Mouse (Mus musculus) olfactory bulb, adult 2 months (tissue): ENCODE results near the gene P3h2. TPM values are rescaled to one million over a fixed set of nuclear protein-coding genes. Genes with fewer than 3 reads are reported as not detected.

Experiments
- H3K27ac ChIP-seq: fragments of 200-500 bp; 2 replicates; pipeline ENCODE4 v1.5.1; 2012; ENCODE audit warnings: low read depth, low read length; ENCODE audit not compliant: insufficient read depth
- H3K4me1 ChIP-seq: fragments of 200-500 bp; 2 replicates; pipeline ENCODE4 v1.6.1; 2012; ENCODE audit warnings: low read length; ENCODE audit not compliant: control insufficient read depth, insufficient read depth
- H3K4me3 ChIP-seq: fragments of 200-500 bp; 2 replicates; pipeline ENCODE4 v1.5.1; 2012; ENCODE audit warnings: mild to moderate bottlenecking, low read depth, low read length, moderate library complexity; ENCODE audit not compliant: insufficient read depth
- CTCF ChIP-seq: fragments of 200-500 bp; IDR thresholded peaks from 2 replicates; pipeline ENCODE4 v1.5.1; 2012; ENCODE audit warnings: low read depth, mild to moderate bottlenecking, low read length, moderate library complexity; ENCODE audit not compliant: insufficient read depth
- POLR2A ChIP-seq: fragments of 200-500 bp; IDR thresholded peaks from 2 replicates; pipeline ENCODE4 v1.6.1; 2012; ENCODE audit warnings: mild to moderate bottlenecking, low read depth, low read length, moderate library complexity; ENCODE audit not compliant: insufficient read depth
- WGBS: fragments of 180-500 bp; shearing (Covaris S2); methylation state at CpG from one replicate; pipeline ENCODE4 v1.1.7; 2018; 5-methylcytosine and 5-hydroxymethylcytosine counted together
- polyA plus RNA-seq: library from polyadenylated mRNA; stranded (reverse); fragments of >200 nt; gene quantifications from 2 replicates; pipeline ENCODE4 v1.2.4, GENCODE M21; 2012; ENCODE audit warnings: low replicate concordance; ENCODE audit not compliant: missing spikeins, insufficient read depth, insufficient read length

P3h2 gene
- polyA plus RNA-seq, 1 experiment, result not detected

DNA sequence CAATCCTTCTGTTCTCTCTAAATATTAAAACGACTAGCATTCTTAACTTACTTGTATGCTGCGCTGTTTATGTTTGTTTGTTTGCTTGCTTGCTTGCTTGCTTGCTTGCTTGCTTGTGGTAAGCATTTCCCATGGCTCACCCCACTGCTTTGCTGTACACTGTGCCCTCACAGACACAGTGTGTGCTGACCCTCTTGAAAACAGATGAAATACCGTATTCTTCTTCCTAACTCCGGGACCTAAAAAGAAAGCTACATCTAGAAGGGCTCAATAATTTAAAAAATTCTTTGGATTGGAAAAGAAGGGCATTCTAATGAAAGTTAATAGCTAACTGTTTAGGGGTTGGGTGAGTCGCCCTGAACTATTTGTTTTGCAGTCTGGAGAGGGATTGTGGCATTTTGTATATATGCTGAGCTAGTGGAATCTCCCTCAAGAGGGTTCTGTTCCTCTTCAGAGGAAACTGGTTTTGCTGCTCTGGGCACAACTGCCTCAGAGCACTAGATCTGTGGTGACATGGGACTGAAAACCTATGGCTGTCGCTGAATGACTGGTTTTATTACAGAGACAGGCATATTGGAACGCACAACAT, 9.8 kb downstream of the P3h2 start:
- H3K4me1 ChIP-seq, result no peaks in the 10 kb centered on the region
- no peak overlapping the region for H3K4me3 ChIP-seq
- H3K27ac ChIP-seq, result no peak overlapping the region
- TF ChIP-seq CTCF (no peak), POLR2A (no peak)
- 78% methylated on average over 7 of the region's 7 CpGs for WGBS

DNA sequence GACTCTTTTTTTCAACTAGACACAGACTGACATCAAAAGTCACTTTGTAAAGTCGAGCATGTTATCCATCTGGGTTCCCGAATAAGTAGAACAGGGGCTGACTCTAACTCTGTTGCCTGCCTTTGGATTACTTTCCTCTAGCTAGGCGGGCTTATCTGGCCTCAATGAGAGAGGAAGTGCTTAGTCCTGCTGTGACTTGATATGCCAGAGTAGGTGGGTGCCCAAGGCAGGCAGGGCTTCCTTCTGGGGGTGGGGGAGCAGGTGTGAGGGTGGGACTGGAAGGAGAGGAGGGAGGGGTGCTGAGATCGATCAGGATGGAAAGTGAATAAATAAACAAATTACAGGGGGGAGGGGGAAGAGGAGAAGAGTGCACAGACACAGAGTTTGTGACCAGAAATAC, 11.7 kb downstream of the P3h2 start:
- no peaks in the 10 kb centered on the region for H3K4me1 ChIP-seq
- no peak overlapping the region for H3K4me3 ChIP-seq
- WGBS, result 74% methylated on average over 4 of the region's 4 CpGs
- TF ChIP-seq CTCF (no peak), POLR2A (no peak)
- no peak overlapping the region for H3K27ac ChIP-seq

DNA sequence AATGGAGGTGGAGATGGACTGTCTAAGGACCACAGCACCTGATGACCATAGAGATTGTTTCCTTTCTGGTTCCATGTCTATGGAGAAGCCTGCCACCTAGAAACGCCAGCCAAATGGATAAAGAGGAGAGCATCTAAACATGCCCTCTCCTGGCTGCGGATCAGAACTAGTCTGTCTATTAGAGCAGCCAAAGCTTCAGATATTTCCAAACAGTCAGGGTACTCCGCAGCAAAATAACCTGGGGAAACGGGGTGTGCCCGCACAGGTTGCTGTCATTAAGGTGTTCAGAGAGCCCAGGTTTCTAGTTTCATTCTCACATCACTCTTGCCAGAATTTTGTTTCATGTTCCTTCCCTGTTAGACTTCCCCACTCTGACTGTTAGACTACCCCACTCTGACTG, 16.6 kb downstream of the P3h2 start:
- Histone ChIP-seq H3K4me3 (no peak overlapping the region), H3K4me1 (no peaks in the 10 kb centered on the region), H3K27ac (no peak overlapping the region)
- TF ChIP-seq CTCF, result no peak
- no peak for TF ChIP-seq POLR2A
- 94% methylated on average over 5 of the region's 5 CpGs for whole genome bisulfite sequencing

DNA sequence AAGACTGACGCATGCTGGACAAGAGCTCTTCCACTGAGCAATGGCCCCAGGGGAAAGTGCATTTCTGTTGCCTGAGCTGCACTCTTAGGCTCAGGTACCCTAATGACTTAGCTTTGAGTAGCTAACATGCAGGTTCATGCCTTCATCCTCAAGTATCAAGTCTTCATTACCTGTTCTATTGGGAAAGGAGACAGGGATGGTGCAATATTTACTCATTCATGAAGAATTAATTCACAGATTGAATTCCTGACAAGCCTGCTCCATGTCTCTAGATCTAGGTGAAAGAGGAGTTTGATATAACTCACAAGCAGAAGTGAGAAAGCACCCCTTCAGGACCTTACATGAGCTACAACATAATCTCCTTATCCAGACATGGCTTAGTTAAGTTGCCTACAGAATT, 17.3 kb downstream of the P3h2 start:
- Histone ChIP-seq H3K4me1 (no peaks in the 10 kb centered on the region), H3K27ac (no peak overlapping the region), H3K4me3 (no peak overlapping the region)
- TF ChIP-seq POLR2A (no peak), CTCF (no peak)
- WGBS, result 83% methylated on average over 1 of the region's 1 CpGs

DNA sequence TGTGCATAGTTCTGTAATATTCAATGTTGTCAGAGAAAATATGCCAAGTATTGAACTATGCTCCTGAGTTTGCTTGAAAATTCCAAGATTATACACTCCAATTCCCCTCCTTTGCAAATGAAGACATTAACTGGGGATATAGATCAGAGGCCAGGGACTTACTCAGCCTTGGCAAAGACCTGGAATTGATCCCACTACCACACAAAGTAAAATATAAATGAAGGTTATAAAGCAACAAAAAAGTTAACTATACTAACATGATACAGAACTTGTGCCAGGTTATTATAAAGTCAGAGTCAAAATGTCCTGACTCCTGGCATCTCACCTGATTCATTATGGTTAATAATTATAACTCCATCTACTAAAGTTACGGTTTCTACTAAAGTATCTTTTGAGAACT, 18.6 kb downstream of the P3h2 start:
- Histone ChIP-seq H3K27ac (no peak overlapping the region), H3K4me3 (no peak overlapping the region), H3K4me1 (no peaks in the 10 kb centered on the region)
- 98% methylated on average over 1 of the region's 1 CpGs for WGBS
- TF ChIP-seq POLR2A (no peak), CTCF (no peak)

DNA sequence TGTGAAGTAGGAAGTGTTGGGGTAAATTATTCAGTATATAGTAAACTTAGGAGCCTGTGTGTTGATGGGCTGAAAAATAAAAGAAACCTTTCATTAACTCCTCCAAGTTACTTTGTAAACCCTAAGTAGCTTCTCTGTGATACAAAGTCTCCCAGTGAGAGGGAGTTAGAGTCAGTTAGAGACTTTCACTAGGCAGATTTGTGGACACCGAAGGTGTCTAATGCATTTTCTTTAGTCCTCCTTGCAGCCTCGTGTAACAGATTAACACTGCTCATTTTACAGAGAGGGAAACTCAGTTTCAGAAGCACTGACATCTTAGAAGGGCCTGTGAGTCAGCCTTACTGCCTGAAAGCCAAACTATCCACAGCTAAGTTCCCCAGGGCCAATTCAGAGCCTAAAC, 20.4 kb downstream of the P3h2 start:
- no peaks in the 10 kb centered on the region for H3K4me1 ChIP-seq
- no peak overlapping the region for H3K27ac ChIP-seq
- 38% methylated on average over 2 of the region's 2 CpGs for WGBS
- TF ChIP-seq POLR2A, result no peak
- TF ChIP-seq CTCF, result no peak
- no peak overlapping the region for H3K4me3 ChIP-seq

DNA sequence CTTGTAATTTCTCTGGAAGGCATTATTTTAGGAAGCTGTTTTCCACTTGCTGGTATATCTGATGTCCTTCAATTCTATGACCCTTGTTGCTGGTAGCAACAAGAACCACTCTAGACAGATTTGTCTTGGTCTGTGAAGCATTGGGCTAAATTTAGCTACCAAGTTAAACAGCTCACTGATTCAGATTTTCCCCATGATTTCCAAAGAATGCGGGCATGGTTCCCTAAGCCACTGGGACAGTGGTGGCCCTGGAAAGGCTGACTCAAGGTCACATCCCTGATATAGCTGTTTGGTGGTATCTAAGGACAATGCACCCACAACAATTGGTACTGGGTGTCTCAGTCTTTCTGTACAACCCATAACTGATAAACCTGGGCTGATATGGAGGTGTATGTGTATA, 22.8 kb downstream of the P3h2 start:
- Histone ChIP-seq H3K4me1 (peaks cover under 1% of the 10 kb centered on the region; the same call in 1 of the 2 replicates), H3K4me3 (no peak overlapping the region), H3K27ac (no peak overlapping the region)
- no peak for TF ChIP-seq POLR2A
- TF ChIP-seq CTCF, result no peak
- 63% methylated on average over 1 of the region's 1 CpGs for WGBS

DNA sequence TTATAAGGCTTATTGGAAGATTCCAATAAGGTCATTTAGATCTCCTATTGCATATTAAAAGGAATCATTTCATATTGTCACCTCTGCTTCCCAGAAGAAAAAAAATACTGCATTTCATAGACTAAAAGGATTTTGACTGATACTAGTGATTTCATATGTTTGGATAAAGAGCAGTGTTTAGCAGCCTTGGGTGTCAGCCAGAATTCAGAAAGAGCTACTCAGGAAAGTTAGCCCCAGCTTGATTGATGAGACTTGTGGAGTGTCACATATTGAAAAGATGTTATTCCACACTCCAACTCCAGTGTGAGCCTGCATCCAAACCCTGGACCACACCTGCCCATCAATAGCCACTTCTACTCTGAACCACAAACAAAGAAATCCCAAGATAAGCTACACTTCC, 23.2 kb downstream of the P3h2 start:
- peaks cover 3% of the 10 kb centered on the region; the same call in 1 of the 2 replicates for H3K4me1 ChIP-seq
- H3K27ac ChIP-seq, result no peak overlapping the region
- TF ChIP-seq POLR2A (no peak), CTCF (no peak)
- no peak overlapping the region for H3K4me3 ChIP-seq

DNA sequence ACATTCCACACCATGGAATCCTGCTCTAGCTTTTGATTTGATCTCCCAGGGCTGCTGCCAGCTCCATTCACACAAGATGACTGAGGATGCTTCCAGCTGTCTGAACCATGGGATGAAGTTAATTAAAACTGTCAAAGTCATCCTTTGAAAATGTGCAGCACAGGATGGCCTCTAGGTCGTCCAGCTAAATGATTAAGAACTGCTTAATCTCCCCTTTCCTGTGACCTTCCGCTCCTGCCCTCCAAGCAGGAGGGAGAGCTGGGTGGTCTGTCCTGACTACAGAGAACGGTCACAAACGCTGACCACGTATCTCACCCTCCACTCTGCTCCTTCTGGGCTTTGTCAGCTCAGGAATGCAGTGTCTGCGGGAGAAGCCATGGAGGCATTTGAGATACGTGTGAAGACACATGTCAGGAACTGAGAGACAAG, 26.6 kb downstream of the P3h2 start:
- no peak overlapping the region for H3K27ac ChIP-seq
- 61% methylated on average over 7 of the region's 7 CpGs for WGBS
- TF ChIP-seq CTCF (no peak), POLR2A (no peak)
- H3K4me1 ChIP-seq, result peaks cover 3% of the 10 kb centered on the region; the same call in 1 of the 2 replicates
- H3K4me3 ChIP-seq, result no peak overlapping the region

DNA sequence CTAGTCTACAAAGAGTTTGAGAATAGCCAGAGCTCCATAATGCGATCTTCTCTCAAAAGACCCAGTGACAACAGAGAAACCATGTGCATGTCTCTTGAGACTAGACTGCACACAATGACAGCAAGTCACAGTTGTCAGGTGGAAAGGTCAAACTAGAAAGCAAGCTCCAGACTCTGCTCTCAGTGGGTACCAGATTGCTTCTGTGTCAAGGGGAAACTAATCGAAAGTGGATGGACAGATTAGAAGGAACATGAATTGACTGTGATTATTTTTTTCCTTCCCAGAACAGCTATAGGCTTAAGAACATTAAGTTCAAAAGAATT, 27.5 kb downstream of the P3h2 start:
- no peak overlapping the region for H3K27ac ChIP-seq
- TF ChIP-seq CTCF (no peak), POLR2A (no peak)
- H3K4me3 ChIP-seq, result no peak overlapping the region
- WGBS, result 84% methylated on average over 2 of the region's 2 CpGs
- H3K4me1 ChIP-seq, result peaks cover 3% of the 10 kb centered on the region; the same call in 1 of the 2 replicates
